Mouse (Mus musculus) heart, adult 8-10 months (tissue): Measurements from ENCODE around the gene Upf2. TPM values are rescaled to one million over a fixed set of nuclear protein-coding genes. Genes with fewer than 3 reads are reported as not detected.
"Not testable (repeated sequence)": the region's sequence is repeated elsewhere in the genome, so short reads cannot be mapped to it uniquely, and the experiment has no call there.

Experiments
- DNase-seq: peaks from one replicate; pipeline ENCODE4 v3.0.0; 2022; ENCODE audit warnings: low spot score
- total RNA-seq, 4 experiments: library from RNA; stranded (reverse); gene quantifications; 2 replicates each; pipeline ENCODE4 v1.2.4; 2022

Gene Upf2
- total RNA-seq, 4 experiments from 2014 or later: 18.6 to 20.6 (median 19.1) TPM

DNA sequence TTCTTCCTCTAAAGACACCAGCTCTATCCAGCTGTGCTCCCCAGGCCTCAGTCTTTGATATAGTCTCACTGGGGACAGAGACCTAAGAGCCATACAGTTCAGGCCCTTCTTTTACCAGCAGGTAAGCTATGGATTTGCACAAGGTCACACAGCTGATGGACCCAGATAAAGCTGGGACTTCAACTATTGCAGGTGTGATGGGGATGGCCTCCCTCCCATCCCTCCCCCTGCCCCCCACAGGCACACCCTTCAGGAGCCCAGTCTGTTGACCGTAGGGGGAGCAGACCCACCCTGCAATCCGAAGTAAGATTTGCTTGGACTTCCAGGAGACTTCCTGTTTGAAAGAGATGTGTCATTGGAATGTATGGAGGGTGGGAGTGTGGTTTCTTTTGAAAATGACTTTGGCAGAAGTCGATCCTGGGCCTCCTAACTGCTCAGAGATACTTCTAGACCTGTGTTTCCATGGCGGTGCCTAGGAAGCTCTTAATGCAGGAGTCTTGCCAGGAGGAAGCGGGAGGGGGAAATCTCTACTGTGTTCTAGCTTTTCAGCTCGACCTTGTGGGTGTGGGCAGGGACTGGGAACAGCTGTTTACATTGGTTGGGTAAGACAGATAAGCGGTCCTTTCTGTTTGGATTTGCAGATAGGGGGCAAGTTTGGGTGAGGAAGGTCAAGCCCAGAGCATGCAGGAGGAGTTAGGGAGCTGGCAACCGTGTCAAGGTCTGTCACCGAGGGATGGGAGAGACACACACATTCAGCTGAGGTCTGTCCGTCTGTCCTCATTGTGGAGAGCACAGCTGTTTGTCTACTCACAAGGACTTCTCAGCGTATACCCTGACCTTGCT lies 120.5 kb downstream of the Upf2 start:
- no peak for DNase-seq

DNA sequence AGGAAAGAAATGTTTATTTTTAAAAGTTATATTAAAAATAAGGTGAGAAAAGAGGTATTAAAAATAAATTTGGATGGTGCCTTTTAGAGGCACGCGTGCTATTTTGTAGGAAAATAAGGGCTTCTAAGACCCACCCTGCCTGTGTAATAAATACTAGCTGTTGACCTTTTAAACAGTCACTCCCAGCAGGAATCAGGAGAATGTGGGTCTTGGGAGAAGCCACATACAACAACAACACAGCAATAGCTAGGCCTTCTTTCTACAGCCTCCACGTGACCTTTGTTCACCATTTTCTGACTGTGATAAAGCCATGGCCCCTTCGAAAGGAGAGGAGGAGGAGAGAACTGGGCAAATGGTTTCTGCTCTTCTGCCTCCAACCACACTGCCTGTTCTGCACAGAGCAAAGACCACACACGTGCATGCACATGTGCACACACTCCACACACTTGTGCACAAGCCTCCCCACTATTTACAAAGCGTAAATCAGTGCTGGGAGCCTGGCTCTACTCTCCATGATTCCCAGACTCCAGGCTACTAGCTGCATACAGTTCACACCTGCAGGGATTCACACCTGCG lies 121.5 kb downstream of the Upf2 start:
- no peak for DNase-seq

DNA sequence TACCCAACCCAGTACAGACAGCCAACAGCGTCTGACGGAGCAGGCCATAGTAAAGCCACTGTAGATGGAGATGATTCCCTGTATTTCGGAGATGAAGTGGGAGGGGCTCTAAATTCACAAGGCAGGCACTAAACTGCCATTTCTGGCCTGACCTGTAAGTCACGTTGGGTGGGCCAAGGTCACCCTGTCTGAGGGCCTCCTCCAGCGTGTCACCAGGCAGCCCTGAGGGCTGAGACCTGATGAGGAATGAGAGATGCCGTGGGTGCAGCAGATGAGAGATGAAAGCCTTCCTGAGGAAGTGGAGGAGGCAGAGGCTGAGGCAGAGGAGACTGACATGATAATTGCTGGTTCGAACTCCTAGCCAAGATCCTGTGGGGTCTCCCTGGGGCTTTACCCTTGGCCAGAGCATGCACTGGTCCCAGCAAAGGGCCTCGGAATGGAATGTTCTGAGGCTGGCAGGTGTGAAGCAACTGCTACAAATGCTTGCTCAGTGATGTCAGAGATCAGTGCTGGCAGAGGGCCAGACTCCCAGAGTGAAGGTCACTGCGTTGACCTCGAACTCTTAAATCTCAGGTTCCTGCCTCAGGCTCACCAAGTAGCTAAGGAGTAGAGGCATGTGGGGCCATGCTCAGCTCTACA lies 123.7 kb downstream of the Upf2 start:
- DNase-seq: no peak

DNA sequence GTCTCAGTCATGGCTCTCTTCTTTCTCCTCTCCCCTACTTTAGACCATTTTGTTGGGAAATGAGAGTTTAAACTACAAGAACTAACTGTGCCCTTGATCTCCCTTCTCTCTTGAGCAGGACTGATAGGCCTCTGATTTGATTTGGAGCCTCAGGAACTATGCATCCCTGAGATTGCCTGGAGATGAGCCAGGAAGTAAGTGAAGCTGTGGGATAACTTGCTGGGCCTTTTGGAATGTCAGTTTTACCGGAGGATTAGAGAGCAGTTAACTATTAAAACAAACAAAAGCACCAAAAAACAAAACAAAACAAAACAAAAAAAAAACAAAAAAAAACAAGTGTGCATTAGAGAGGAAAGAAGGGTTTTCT lies 124.2 kb downstream of the Upf2 start:
- DNase-seq: no peak

DNA sequence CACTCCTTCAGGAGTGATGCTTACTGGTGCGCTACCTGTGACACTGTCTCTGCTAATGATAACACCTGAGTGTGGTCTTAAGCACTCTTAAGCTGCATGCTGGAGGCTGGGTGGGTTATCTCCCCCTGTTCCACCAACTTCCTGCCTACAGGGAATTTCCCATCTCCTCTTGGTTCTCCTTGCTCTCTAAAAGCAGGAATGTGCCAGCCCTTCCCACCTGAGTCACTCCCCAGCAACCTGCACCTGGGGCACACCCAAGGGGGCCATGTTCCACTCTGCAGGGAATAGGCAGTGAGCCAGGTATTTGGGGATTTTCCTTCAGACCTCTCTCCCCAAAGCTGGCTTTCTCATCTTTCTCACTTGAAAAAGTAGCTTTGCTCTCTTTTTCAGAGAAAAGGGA lies 128.8 kb downstream of the Upf2 start:
- DNase-seq: no peak

DNA sequence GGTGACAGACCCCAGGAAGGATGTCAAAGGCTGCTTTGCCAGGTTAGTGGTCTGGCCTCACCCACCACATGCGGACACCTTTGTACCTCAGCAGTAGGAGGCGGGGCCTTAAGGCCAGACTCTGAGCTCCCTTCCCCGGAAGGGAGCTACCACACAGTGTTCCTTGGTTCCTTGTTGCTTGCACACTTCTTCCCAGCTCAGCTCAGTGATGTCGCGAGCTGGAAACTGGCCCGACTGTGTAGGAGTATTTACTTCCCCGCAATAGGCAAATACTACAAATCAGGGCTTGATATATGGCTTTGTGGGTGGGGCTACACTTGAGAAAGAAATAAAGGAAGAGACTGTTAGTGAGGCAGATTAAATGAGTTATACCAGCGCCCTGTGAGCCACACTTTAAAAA lies 129.8 kb downstream of the Upf2 start:
- no peak for DNase-seq

DNA sequence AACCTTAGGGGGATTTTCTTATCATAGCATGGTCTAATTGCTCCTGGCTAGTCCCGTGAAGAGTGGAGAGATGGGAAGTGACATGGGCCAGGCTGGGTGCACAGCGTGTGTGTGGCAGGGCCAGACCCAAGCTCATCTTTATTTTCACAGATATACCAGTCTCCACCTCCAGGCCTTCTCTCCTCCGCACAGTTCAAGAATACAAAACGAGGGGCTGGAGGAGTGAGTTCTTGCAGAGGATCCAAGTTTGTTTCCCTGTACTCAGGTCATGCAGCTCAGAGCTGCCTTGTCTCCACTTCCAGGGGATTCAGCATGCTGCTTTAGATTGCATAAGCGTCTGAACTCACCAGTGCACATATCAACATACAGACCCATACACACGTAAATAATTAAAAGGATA lies 131.3 kb downstream of the Upf2 start:
- no peak for DNase-seq

DNA sequence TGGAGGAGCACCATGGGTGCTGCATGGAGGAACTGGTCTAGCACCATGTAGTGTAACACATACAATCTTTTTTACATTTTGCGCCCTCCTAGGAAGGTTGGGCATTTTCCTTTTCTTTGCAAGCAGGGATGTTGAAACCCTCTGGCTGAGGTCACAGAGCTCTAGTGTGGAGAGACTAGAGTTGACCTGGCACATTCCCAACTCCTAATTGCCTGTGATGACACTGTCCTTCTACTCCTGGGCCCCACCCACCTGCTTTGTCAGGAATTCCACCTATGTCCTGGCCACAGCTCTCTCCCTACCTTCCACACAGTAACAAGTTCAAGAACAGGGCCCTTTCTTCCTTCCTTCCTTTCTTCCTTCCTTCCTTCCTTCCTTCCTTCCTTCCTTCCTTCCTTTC lies 132.4 kb downstream of the Upf2 start:
- DNase-seq: no peak

DNA sequence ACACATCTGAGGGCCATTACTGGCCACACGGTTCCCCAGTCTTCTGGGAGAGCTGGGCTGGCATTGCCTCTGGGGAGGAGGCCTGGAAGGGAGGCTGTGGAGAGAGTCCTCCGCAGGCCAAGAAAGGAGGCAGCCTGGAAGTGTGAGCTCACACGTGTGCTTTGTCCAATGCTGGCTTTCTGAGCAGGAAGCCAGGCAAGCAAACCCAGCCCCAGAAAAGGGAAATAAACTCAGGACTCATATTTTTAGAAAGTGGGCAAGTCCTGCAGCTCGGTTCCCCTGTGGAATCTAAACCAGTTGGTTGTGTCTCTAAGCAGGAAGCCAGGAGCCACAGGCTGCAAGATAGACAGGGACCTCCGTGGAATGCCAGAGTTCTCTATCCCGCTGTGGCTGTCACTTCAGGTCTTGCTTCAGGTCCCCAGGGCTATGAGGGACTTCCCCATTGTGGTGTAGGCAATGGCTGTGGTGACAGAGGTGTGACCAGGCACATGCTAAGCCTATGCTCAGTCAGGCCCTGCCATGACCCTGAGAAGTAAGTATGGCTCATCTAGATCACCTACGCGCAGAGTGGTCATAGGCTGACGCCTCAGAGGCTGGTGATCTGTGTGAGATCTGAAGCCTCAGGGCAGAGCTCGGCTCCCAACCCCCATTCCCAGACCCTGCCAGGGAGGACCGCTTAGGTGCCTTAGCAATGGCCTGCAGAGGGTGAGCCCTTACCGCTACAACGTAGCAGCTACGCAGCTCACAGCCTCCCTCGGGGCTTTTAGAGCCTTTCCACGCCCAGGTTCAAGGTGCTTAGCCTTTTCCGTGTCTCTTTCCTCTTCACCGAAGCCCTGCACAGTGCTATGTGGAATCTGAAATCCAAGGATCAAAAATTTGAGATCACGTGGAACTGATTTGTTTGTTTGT lies 134.6 kb downstream of the Upf2 start:
- no peak for DNase-seq

DNA sequence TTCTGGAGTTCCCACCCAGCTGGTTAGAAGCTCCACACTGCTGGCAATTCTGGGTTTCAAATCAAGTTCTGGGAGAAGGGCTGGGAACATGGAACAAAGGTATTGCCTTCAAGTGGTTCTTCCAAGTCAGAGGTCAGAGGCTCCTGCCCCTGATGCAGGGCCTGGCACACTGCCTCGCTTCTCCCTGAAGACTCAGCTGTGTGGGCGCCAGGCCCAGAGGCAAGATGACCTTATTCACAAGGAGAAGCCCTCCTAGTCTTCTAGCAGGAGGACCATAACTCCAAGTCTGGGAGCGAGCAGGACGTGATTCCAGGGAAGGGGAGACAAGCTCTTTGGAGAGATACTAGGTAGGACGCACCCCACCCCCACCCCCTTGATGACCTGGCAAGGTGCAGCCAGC lies 135.9 kb downstream of the Upf2 start:
- DNase-seq: no peak

DNA sequence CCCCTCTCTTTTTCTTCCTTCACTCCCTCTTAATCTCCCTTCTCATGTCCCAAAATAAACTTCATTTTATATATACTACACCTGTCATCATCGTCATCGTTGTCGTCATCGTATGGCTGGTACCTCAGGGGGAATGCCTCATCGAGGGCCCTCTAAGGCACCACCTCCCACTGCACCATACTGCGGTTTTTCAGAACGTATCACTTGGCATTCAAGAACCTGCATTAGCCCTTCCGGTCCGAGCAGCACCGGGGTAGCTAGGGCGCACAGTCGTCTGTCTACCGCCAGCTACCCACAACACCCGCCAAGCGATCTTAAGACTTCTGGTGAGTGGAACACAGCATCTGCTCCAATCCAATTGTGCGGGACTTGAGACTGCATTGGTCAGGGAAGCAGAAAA lies 138.7 kb downstream of the Upf2 start:
- not testable (repeated sequence) for DNase-seq

DNA sequence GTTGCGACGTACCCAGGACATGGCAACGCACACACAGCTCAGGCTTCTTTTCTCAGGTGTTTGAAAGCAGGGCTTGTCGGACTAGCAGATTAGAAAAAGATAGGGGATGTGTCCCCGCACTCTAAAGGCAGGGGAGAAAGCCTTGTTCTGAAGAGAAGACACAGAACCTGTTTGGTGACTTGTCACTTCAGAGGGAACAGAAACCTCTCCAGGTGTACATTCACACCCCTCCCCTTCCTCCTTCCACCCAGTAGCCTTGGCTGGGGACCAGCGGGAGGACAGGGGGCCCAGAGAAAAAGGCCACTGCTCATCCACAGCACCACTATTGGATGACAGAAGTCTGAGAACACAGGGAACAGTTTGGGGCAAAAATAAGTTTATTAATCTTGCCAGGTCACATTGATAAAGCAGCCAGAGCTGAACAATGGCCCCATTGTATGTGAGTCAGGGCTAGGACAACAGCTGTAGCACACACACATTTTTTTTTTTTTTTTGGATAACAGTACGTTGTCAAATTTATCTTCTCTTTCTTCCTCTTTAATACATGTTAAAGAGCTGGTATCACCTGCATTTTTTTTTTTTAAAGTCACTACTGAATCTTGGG lies 145.9 kb downstream of the Upf2 start:
- DNase-seq: no peak

DNA sequence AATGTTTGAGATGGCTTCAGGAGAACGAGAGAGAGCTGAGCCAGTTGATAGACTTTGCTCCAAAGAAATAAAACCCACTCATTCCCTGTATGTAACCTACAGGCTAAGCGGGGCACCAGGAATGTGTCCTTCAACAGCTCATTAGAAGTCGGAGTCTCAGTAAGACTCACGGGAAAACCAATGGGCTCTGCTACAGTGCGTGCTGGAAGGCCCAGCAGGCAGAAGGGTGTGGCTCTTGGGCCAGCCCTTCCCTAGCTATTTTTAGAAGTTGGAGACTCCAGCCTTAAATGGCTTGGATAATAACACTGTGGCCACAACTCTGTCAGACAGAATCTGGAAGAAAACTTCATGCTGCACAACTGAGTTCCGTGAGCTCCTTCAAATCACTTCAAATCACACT lies 147.7 kb downstream of the Upf2 start:
- DNase-seq: peak; percentile 46

DNA sequence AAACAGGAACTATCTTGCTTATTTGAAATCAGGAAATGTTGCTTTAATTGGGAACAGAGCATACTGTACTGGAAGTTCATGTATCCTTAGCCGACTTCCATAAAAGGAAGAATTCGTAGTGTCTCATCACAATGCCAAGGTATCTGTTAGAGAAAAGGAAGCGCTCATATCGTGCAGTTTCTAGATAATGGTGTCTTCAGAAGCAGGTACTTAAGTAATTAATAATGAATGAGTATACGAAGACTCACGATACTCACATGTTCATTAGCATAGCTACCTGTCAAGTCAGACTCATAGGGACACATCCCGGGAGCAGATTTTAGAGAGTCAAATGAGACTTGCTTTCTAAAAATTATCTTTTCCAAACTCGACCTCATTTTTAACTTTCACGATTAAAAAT lies 148.2 kb downstream of the Upf2 start:
- DNase-seq: no peak

DNA sequence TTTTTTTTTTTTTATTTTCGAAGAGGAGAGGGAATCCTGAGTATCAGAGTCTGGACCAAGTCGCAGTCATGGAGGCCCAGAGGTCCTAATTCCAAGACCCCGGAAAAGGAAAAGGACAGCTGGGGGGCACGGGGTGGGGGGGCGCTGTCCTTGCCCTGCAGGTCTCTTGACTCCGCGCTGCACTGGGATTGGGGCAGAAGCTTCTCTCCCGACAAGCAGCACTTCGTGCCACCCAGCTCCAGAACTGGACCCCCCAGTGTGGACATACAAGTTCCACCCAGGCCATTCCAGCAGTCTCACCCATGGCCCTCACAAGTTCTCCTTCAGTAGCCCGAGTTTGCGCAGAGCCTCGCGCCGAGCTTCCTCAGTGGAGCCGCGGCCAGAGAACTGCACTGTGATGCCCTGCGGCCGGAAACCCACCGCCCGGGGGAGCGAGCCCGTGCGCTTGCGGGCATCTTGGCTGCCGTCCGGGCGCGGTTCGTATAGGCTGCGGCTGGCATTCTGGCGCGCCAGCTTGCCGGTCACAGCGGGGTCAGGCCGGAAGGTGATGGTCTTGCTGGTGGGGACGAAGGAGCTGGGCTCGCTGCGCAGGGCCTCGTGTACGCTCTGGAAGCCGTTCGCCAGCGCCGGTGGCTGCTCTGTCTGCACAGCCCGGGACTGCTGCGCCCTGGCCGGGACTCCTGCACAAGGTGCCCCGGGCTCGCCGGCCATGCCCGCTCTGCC lies 148.9 kb downstream of the Upf2 start:
- DNase-seq: no peak

DNA sequence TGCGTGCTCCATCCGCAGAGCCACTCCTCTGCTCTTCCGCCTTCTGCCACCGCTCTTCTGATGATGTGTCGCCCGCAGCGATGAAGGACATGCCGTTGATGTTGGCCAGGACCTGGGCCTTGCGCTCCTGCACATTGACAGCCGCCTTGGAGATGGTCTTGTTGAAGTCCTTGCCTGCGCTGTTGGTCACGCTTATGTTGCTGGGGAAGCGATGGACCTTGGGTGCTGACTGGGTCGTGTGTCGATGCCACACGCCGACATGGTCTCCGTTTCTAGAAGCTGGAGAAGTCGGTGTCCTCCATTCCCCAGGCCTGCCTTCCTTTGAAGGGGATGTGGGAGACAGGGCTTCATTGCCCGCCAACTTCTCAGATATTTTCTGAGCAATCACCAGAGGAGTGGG lies 149.5 kb downstream of the Upf2 start:
- DNase-seq: no peak

DNA sequence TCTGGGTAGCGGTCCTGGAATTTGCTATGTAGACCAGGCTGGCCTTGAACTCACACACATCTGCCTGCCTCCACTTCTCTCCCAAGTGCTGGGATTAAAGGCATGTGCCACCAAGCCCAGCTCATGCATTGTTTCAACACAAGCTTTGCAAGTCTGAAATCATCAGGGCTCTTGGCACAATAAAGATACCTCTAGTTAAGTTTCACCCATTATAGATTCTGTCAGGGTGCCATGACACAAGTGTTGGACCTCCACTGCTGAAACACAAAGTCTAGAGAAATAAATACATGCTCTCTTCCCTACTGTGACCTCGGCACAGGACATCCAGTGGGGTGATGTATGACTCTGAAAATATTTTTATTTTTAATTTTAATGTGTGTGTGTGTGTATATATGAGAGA lies 154.2 kb downstream of the Upf2 start:
- no peak for DNase-seq
